Mouse (Mus musculus) olfactory bulb, adult 2 months (tissue): ENCODE data around the gene Klhl7.

ENCODE experiments used
- CTCF ChIP-seq: fragments of 200-500 bp; IDR thresholded peaks from 2 replicates; pipeline ENCODE4 v1.5.1; 2012; ENCODE audit warnings: low read depth, mild to moderate bottlenecking, low read length, moderate library complexity; ENCODE audit not compliant: insufficient read depth
- POLR2A ChIP-seq: fragments of 200-500 bp; IDR thresholded peaks from 2 replicates; pipeline ENCODE4 v1.6.1; 2012; ENCODE audit warnings: mild to moderate bottlenecking, low read depth, low read length, moderate library complexity; ENCODE audit not compliant: insufficient read depth

DNA sequence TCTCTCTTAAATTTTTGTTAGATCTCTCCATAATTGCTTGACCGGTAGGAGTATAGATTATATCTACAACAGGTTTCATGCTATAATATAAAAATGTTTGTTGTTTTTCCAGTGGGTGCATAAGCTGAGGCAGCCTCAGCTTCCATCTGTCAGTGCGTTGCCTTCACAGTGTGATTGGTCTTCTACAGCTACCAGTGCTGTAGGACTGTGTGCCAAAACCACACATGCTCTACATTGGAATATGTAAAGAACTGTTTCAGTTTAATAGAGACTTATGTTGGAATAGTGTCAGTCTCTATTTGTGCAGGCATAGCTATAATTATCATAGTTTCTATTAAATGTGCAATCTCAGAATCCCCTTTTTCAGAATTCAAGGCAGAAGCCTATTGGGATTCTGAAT, 21.8 kb downstream of the Klhl7 start:
- TF ChIP-seq CTCF, result no peak
- no peak for TF ChIP-seq POLR2A
